ENCODE assay signal across 8 mouse cellular contexts in the genomic region with DNA sequence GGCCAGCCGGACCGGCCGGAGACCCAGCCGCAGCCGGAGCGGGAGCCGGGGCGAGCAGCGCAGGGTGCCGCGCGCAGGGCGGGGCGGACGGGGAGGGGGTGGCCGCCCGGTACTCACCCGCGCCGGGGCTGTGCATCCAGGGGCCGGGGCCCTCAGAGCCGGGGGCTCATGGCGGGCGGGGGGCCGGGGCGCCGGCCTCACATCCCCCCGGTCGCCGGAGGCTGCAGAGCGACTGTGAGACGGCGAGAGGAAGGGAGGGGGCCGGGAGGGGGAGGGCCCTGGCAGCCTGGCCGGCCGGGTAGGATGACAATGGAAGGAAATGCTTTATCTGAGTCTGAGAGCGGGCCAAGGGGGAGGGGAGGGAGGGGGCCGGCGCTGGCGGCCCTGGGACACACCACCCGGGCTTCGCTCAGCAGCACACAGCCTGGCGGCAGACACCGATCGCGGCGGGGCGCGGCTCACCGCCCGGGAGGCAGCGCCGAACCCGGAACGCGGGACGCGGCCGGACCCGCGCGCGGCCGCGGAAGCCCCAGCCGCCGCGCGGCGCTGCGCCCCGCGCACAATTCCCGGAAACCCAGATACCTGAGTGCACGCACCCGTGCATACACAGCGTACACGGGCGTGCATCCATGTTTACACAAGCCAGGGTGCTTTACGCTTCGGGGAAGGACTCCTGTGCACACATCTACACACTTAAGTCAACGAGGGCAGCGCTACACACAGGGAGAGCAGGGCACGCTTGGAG. TPM values are rescaled to one million over a fixed set of nuclear protein-coding genes. Genes with fewer than 3 reads are reported as not detected.
DNase-seq lines count a peak whose midpoint lies in the region; ATAC-seq lines count a peak whose summit lies in the region.

No protein-coding gene starts in this region.

- peak overlapping the region; percentile 78 for H3K4me3 ChIP-seq in intestine, embryonic 16.5 days (ENCODE audit: low read length)
- peak overlapping the region; percentile 69 for H3K4me3 ChIP-seq in liver, embryonic 15.5 days (replicated peaks)
- H3K4me3 ChIP-seq in neural tube, embryonic 11.5 days (ENCODE audit: low read depth, low read length), result peak overlapping the region; percentile 93

- peak; percentile 41 for ATAC-seq in common myeloid progenitor, adult 5-6 weeks (replicated peaks; ENCODE audit: low read depth, poor library complexity, severe bottlenecking)
- ATAC-seq in intestine, embryonic 16.5 days, result peak; percentile 84
- ATAC-seq in liver, embryonic 15.5 days (ENCODE audit: insufficient read depth), result peak; percentile 79
- ATAC-seq in neural tube, embryonic 11.5 days (ENCODE audit: insufficient read depth, low FRiP score, low TSS enrichment), result peak; percentile 90

- DNase-seq in 3T3-L1 (ENCODE audit: low read depth, low spot score), result peak; percentile 83
- DNase-seq in Muller cell, postnatal 12 days (ENCODE audit: inconsistent ontology term), result peak; percentile 93
- peak; percentile 99 for DNase-seq in heart, adult 11 months
- peak; percentile 83 for DNase-seq in neural tube, embryonic 11.5 days (ENCODE audit: low spot score)
- DNase-seq in thymus, postnatal 14 days, result peak; percentile 75

- H3K27me3 ChIP-seq in intestine, embryonic 16.5 days (replicated peaks; ENCODE audit: control insufficient read depth, insufficient read depth, low read length), result no peaks in the 10 kb centered on the region
- peaks cover 53% of the 10 kb centered on the region for H3K27me3 ChIP-seq in liver, embryonic 15.5 days
- no peaks in the 10 kb centered on the region for H3K27me3 ChIP-seq in neural tube, embryonic 11.5 days (ENCODE audit: control insufficient read depth, insufficient read depth, low read length)

- H3K27ac ChIP-seq in intestine, embryonic 16.5 days (ENCODE audit: low read length), result peak overlapping the region; percentile 96
- peak overlapping the region; percentile 71 for H3K27ac ChIP-seq in liver, embryonic 15.5 days (replicated peaks)
- peak overlapping the region; percentile 93 for H3K27ac ChIP-seq in neural tube, embryonic 11.5 days (ENCODE audit: low read depth, low read length)

- no peaks in the 10 kb centered on the region for H3K36me3 ChIP-seq in intestine, embryonic 16.5 days (ENCODE audit: control insufficient read depth, insufficient read depth, low read length)
- H3K36me3 ChIP-seq in liver, embryonic 15.5 days (replicated peaks), result no peaks in the 10 kb centered on the region
- H3K36me3 ChIP-seq in neural tube, embryonic 11.5 days (ENCODE audit: control insufficient read depth, insufficient read depth, low read length), result no peaks in the 10 kb centered on the region

- peak overlapping the region; percentile 89 for H3K4me2 ChIP-seq in intestine, embryonic 16.5 days (ENCODE audit: low read depth, low read length)
- peak overlapping the region; percentile 93 for H3K4me2 ChIP-seq in liver, embryonic 15.5 days
- peak overlapping the region; percentile 79 for H3K4me2 ChIP-seq in neural tube, embryonic 11.5 days (ENCODE audit: low read depth)

- H3K9me3 ChIP-seq in intestine, embryonic 16.5 days (ENCODE audit: control insufficient read depth, low read length), result no peaks in the 10 kb centered on the region
- no peaks in the 10 kb centered on the region for H3K9me3 ChIP-seq in liver, embryonic 15.5 days (replicated peaks)
- no peaks in the 10 kb centered on the region for H3K9me3 ChIP-seq in neural tube, embryonic 11.5 days (ENCODE audit: control insufficient read depth, low read length)

- under 1% methylated on average over 68 of the region's 84 CpGs for WGBS in intestine, embryonic 16.5 days
- WGBS in liver, embryonic 15.5 days (ENCODE audit: insufficient replicate concordance), result under 1% methylated on average over 82 of the region's 84 CpGs
- WGBS in neural tube, embryonic 11.5 days, result 1% methylated on average over 74 of the region's 84 CpGs

- H3K9ac ChIP-seq in intestine, embryonic 16.5 days (ENCODE audit: low read depth, low read length), result peak overlapping the region; percentile 95
- H3K9ac ChIP-seq in liver, embryonic 15.5 days, result peak overlapping the region; percentile 67
- H3K9ac ChIP-seq in neural tube, embryonic 11.5 days (ENCODE audit: low read length), result peak overlapping the region; percentile 97

- peaks cover 43% of the 10 kb centered on the region for H3K4me1 ChIP-seq in intestine, embryonic 16.5 days (ENCODE audit: control insufficient read depth, insufficient read depth, low read length)
- peaks cover 72% of the 10 kb centered on the region for H3K4me1 ChIP-seq in liver, embryonic 15.5 days (replicated peaks)
- peaks cover 20% of the 10 kb centered on the region for H3K4me1 ChIP-seq in neural tube, embryonic 11.5 days (ENCODE audit: control insufficient read depth, insufficient read depth, low read length)

RNA-seq across cellular contexts. Expression of gene Hdac7, which starts 12.9 kb away (rescaled TPM):
- 22.2 and 30.7 TPM in 2 replicates for total RNA-seq in common myeloid progenitor, adult 5-6 weeks (2017)
- polyA plus RNA-seq in intestine, embryonic 16.5 days (2015; fragmentation: Nextera tagmentation; extraction: Ambion mirVana), result 15.8 and 18.2 TPM in 2 replicates
- 5.7 and 6.5 TPM in 2 replicates for polyA plus RNA-seq in liver, embryonic 15.5 days (2015; fragmentation: Nextera tagmentation; extraction: Ambion mirVana)
- 21.0 and 23.2 TPM in 2 replicates for polyA plus RNA-seq in neural tube, embryonic 11.5 days (2014; fragmentation: Nextera tagmentation; extraction: Ambion mirVana)

RNA-seq across cellular contexts. Expression of gene Slc48a1, which starts 53.1 kb away (rescaled TPM):
- 55.3 and 57.2 TPM in 2 replicates for total RNA-seq in common myeloid progenitor, adult 5-6 weeks (2017)
- 25.4 and 26.9 TPM in 2 replicates for polyA plus RNA-seq in intestine, embryonic 16.5 days (2015; fragmentation: Nextera tagmentation; extraction: Ambion mirVana)
- 101 and 106 TPM in 2 replicates for polyA plus RNA-seq in liver, embryonic 15.5 days (2015; fragmentation: Nextera tagmentation; extraction: Ambion mirVana)
- polyA plus RNA-seq in neural tube, embryonic 11.5 days (2014; fragmentation: Nextera tagmentation; extraction: Ambion mirVana), result 29.2 and 29.3 TPM in 2 replicates

Comparison
In these comparisons a context has a peak if more than half of its experiments do, and no peak if none do; other contexts are left out.
1. Peak in every context shown above with its lines: DNase-seq, ATAC-seq, H3K4me3 ChIP-seq and H3K27ac ChIP-seq.